Mouse (Mus musculus) forebrain, embryonic 14.5 days (tissue): ENCODE data around the gene Ang. TPM values are rescaled to one million over a fixed set of nuclear protein-coding genes. Genes with fewer than 3 reads are reported as not detected.
A peak's percentile ranks its signal among the peaks of the same experiment; 100 is the strongest.

Experiments
- ATAC-seq: fragments of 200-750 bp; cut with Nextera tagmentation; 2 replicates; pipeline ENCODE4 v1.8.0; 2017; ENCODE audit warnings: mild to moderate bottlenecking, moderate library complexity
- DNase-seq: peaks from one replicate; pipeline ENCODE4 v3.0.0-alpha.2; 2015; ENCODE audit warnings: low spot score
- H3K27ac ChIP-seq: fragments of 300-500 bp; sonication (generic); 2 replicates; pipeline ENCODE4 v1.5.1; 2014; ENCODE audit warnings: low read depth, mild to moderate bottlenecking, control low read depth, low read length, moderate library complexity
- H3K27me3 ChIP-seq: fragments of 300-500 bp; sonication (generic); replicated peaks from 2 replicates; pipeline ENCODE4 v1.6.1; 2014; ENCODE audit warnings: low read length, control low read depth, mixed read lengths; ENCODE audit not compliant: control insufficient read depth, insufficient read depth
- H3K36me3 ChIP-seq: fragments of 300-500 bp; sonication (generic); 2 replicates; pipeline ENCODE4 v1.6.1; 2014; ENCODE audit warnings: low read length, control low read depth; ENCODE audit not compliant: control insufficient read depth, insufficient read depth
- H3K4me1 ChIP-seq: fragments of 300-500 bp; sonication (generic); 2 replicates; pipeline ENCODE4 v1.6.1; 2014; ENCODE audit warnings: antibody characterized with exemption, low read length, control low read depth; ENCODE audit not compliant: control insufficient read depth, insufficient read depth
- H3K4me2 ChIP-seq: fragments of 300-500 bp; sonication (generic); 2 replicates; pipeline ENCODE4 v1.6.1; 2014; ENCODE audit warnings: mild to moderate bottlenecking, control low read depth, low read length
- H3K4me3 ChIP-seq: fragments of 300-500 bp; sonication (generic); 2 replicates; pipeline ENCODE4 v1.5.1; 2014; ENCODE audit warnings: low read depth, low read length, control low read depth
- H3K9ac ChIP-seq: fragments of 300-500 bp; sonication (generic); 2 replicates; pipeline ENCODE4 v1.6.1; 2014; ENCODE audit warnings: mild to moderate bottlenecking, low read length, control low read depth, moderate library complexity
- H3K9me3 ChIP-seq: fragments of 300-500 bp; sonication (generic); replicated peaks from 2 replicates; pipeline ENCODE4 v1.6.1; 2016; ENCODE audit warnings: low read length, control low read depth, mixed read lengths; ENCODE audit not compliant: control insufficient read depth
- WGBS: fragments of 180-500 bp; shearing (Covaris S2); extraction: QIAGEN DNeasy Blood & Tissue Kit; methylation state at CpG from one replicate; pipeline ENCODE4 v1.1.7; 2014; 5-methylcytosine and 5-hydroxymethylcytosine counted together
- polyA plus RNA-seq: library from polyadenylated mRNA; unstranded; fragments of >200 nt; fragmentation: Nextera tagmentation; extraction: Ambion mirVana; gene quantifications from 2 replicates; pipeline ENCODE4 v1.2.1, GENCODE M21; 2014

Ang gene
- polyA plus RNA-seq, 1 experiment from 2014 or later = 2.2 TPM

GRCm38 (mm10) chr14:51131086-51131815 lies 40.3 kb downstream of the Ang start:
- H3K4me2 ChIP-seq = no peak overlapping the region
- no peaks in the 10 kb centered on the region for H3K27me3 ChIP-seq
- no peaks in the 10 kb centered on the region for H3K9me3 ChIP-seq
- no peak overlapping the region for H3K4me3 ChIP-seq
- no peak overlapping the region for H3K27ac ChIP-seq
- DNase-seq (no peak), ATAC-seq (no peak)
- H3K9ac ChIP-seq = no peak overlapping the region
- H3K36me3 ChIP-seq = no peaks in the 10 kb centered on the region
- no peaks in the 10 kb centered on the region for H3K4me1 ChIP-seq
- 82% methylated on average over 7 of the region's 7 CpGs for WGBS

- DNase-seq = no peak
- Histone ChIP-seq H3K4me3 (no peak overlapping the region), H3K9me3 (no peaks in the 10 kb centered on the region), H3K9ac (no peak overlapping the region), H3K27ac (no peak overlapping the region), H3K36me3 (no peaks in the 10 kb centered on the region), H3K4me1 (no peaks in the 10 kb centered on the region), H3K27me3 (no peaks in the 10 kb centered on the region), H3K4me2 (no peak overlapping the region)
- no peak for ATAC-seq
- 86% methylated on average over 4 of the region's 4 CpGs for WGBS
Measured at GRCm38 (mm10) chr14:51132372-51132771, 41.4 kb downstream of the Ang start.

GRCm38 (mm10) chr14:51140342-51140741 lies 49.4 kb downstream of the Ang start:
- no peak for ATAC-seq
- H3K27me3 ChIP-seq = no peaks in the 10 kb centered on the region
- no peak overlapping the region for H3K4me2 ChIP-seq
- peak; percentile 34 for DNase-seq
- no peaks in the 10 kb centered on the region for H3K4me1 ChIP-seq
- 79% methylated on average over 2 of the region's 2 CpGs for WGBS
- no peak overlapping the region for H3K9ac ChIP-seq
- no peaks in the 10 kb centered on the region for H3K9me3 ChIP-seq
- no peak overlapping the region for H3K27ac ChIP-seq
- H3K36me3 ChIP-seq = no peaks in the 10 kb centered on the region
- no peak overlapping the region for H3K4me3 ChIP-seq

GRCm38 (mm10) chr14:51142119-51142518 lies 51.2 kb downstream of the Ang start:
- Histone ChIP-seq H3K27me3 (no peaks in the 10 kb centered on the region), H3K4me2 (no peak overlapping the region), H3K27ac (no peak overlapping the region), H3K9me3 (no peaks in the 10 kb centered on the region), H3K36me3 (no peaks in the 10 kb centered on the region), H3K4me1 (peaks cover 4% of the 10 kb centered on the region), H3K9ac (no peak overlapping the region), H3K4me3 (no peak overlapping the region)
- ATAC-seq (no peak), DNase-seq (no peak)
- WGBS = 76% methylated on average over 4 of the region's 4 CpGs

GRCm38 (mm10) chr14:51142568-51142967 lies 51.6 kb downstream of the Ang start:
- Histone ChIP-seq H3K4me2 (no peak overlapping the region), H3K9ac (no peak overlapping the region), H3K27ac (no peak overlapping the region), H3K27me3 (no peaks in the 10 kb centered on the region), H3K4me1 (peaks cover 5% of the 10 kb centered on the region), H3K4me3 (no peak overlapping the region), H3K9me3 (no peaks in the 10 kb centered on the region), H3K36me3 (no peaks in the 10 kb centered on the region)
- ATAC-seq (no peak), DNase-seq (no peak)
- WGBS = 88% methylated on average over 3 of the region's 3 CpGs

GRCm38 (mm10) chr14:51143287-51143686 lies 52.3 kb downstream of the Ang start:
- no peak overlapping the region for H3K27ac ChIP-seq
- H3K9ac ChIP-seq = no peak overlapping the region
- H3K36me3 ChIP-seq = no peaks in the 10 kb centered on the region
- ATAC-seq = no peak
- WGBS = 69% methylated on average over 4 of the region's 4 CpGs
- peaks cover 5% of the 10 kb centered on the region for H3K4me1 ChIP-seq
- no peaks in the 10 kb centered on the region for H3K9me3 ChIP-seq
- peak; percentile 15 for DNase-seq
- H3K4me3 ChIP-seq = no peak overlapping the region
- no peak overlapping the region for H3K4me2 ChIP-seq
- no peaks in the 10 kb centered on the region for H3K27me3 ChIP-seq

GRCm38 (mm10) chr14:51143937-51144336 lies 53.0 kb downstream of the Ang start:
- Histone ChIP-seq H3K27me3 (no peaks in the 10 kb centered on the region), H3K4me1 (peaks cover 5% of the 10 kb centered on the region), H3K36me3 (no peaks in the 10 kb centered on the region), H3K9me3 (no peaks in the 10 kb centered on the region), H3K4me2 (no peak overlapping the region), H3K27ac (no peak overlapping the region), H3K9ac (no peak overlapping the region), H3K4me3 (no peak overlapping the region)
- DNase-seq (no peak), ATAC-seq (no peak)
- WGBS = 84% methylated on average over 2 of the region's 2 CpGs

GRCm38 (mm10) chr14:51144451-51144850 lies 53.5 kb downstream of the Ang start:
- no peak overlapping the region for H3K9ac ChIP-seq
- H3K27ac ChIP-seq = no peak overlapping the region
- WGBS = 95% methylated on average over 4 of the region's 4 CpGs
- no peak overlapping the region for H3K4me2 ChIP-seq
- peaks cover 5% of the 10 kb centered on the region for H3K4me1 ChIP-seq
- ATAC-seq (no peak), DNase-seq (no peak)
- H3K4me3 ChIP-seq = no peak overlapping the region
- H3K36me3 ChIP-seq = no peaks in the 10 kb centered on the region
- no peaks in the 10 kb centered on the region for H3K9me3 ChIP-seq
- no peaks in the 10 kb centered on the region for H3K27me3 ChIP-seq

- Histone ChIP-seq H3K36me3 (no peaks in the 10 kb centered on the region), H3K9me3 (no peaks in the 10 kb centered on the region), H3K4me1 (peaks cover 5% of the 10 kb centered on the region), H3K4me2 (no peak overlapping the region), H3K27me3 (no peaks in the 10 kb centered on the region), H3K4me3 (no peak overlapping the region), H3K27ac (no peak overlapping the region), H3K9ac (no peak overlapping the region)
- DNase-seq (no peak), ATAC-seq (no peak)
- 87% methylated on average over 6 of the region's 6 CpGs for WGBS
Measured at GRCm38 (mm10) chr14:51145521-51145920, 54.6 kb downstream of the Ang start.
